In genomic region chr16:59559300-59560200, GRCm38 (mm10) we compare ENCODE assay signal across 10 mouse cellular contexts. TPM values are rescaled to one million over a fixed set of nuclear protein-coding genes. Genes with fewer than 3 reads are reported as not detected.
DNase-seq lines count a peak whose midpoint lies in the region; ATAC-seq lines count a peak whose summit lies in the region.
"Had no signal": no experiment of that assay in that cellular context is flagged by ENCODE, and none has a peak within 500 bp of the region (broad histone marks: within the 10 kb centered on the region; RNA-seq: fewer than 3 reads in every experiment).

No protein-coding gene starts in this region.

- 0 out of 2 replicates have a peak overlapping the region, but pooled peaks have one; percentile 19 for H3K27ac ChIP-seq in kidney, embryonic 16.5 days (ENCODE audit: low read length)
- H3K27ac ChIP-seq: forebrain, embryonic 13.5 days had no signal

- H3K36me3 ChIP-seq in kidney, embryonic 16.5 days (ENCODE audit: insufficient read depth, low read length), result 0 out of 2 replicates have a peak, but pooled peaks cover 4% of the 10 kb centered on the region

- 0 out of 2 replicates have a peak overlapping the region, but pooled peaks have one; percentile 4 for H3K4me2 ChIP-seq in kidney, embryonic 16.5 days (replicated peaks; ENCODE audit: low read depth, low read length)
- H3K4me2 ChIP-seq: forebrain, embryonic 13.5 days had no signal

- WGBS in kidney, embryonic 16.5 days, result 44% methylated on average over 22 of the region's 22 CpGs

- H3K27me3 ChIP-seq in kidney, embryonic 16.5 days (ENCODE audit: insufficient read depth, low read length), result no peaks in the 10 kb centered on the region
- H3K27me3 ChIP-seq: forebrain, embryonic 13.5 days had no signal

- DNase-seq in gastrocnemius, adult 18-20 months (ENCODE audit: low spot score), result peak; percentile 35
- DNase-seq in gastrocnemius, postnatal 10 days, result no peak
- peak; percentile 64 for DNase-seq in mesoderm, embryonic 11.5 days (ENCODE audit: low read depth, low spot score)
- DNase-seq in layer of hippocampus, adult 9-10 months (ENCODE audit: low spot score), result no peak
- DNase-seq in cerebellum, adult 11 months, result no peak
- no peak for DNase-seq in ovary, postnatal 36 days (ENCODE audit: low spot score)

- no peaks in the 10 kb centered on the region for H3K9me3 ChIP-seq in kidney, embryonic 16.5 days (ENCODE audit: low read length)
- H3K9me3 ChIP-seq: forebrain, embryonic 13.5 days had no signal

- no peaks in the 10 kb centered on the region for H3K4me1 ChIP-seq in kidney, embryonic 16.5 days (ENCODE audit: insufficient read depth, low read length)
- H3K4me1 ChIP-seq: forebrain, embryonic 13.5 days had no signal

- no peak overlapping the region for H3K9ac ChIP-seq in kidney, embryonic 16.5 days (replicated peaks; ENCODE audit: low read length)
- H3K9ac ChIP-seq: forebrain, embryonic 13.5 days had no signal

- ATAC-seq in common myeloid progenitor, adult 5-6 weeks (replicated peaks; ENCODE audit: low read depth, poor library complexity, severe bottlenecking), result 0 out of 2 replicates have a peak, but pooled peaks have one; percentile 29
- ATAC-seq in kidney, embryonic 16.5 days (ENCODE audit: low FRiP score, low TSS enrichment), result peak; percentile 84; the same call in 1 of the 2 replicates
- ATAC-seq: forebrain, embryonic 13.5 days; midbrain, embryonic 16.5 days had no signal

- no peak overlapping the region for H3K4me3 ChIP-seq in kidney, embryonic 16.5 days (ENCODE audit: low read length)
- H3K4me3 ChIP-seq: forebrain, embryonic 13.5 days had no signal

RNA-seq across cellular contexts. Expression of gene Crybg3, which starts 41.2 kb away (rescaled TPM):
- 10 to 100 TPM; 28.8 to 36.0 TPM for total RNA-seq in gastrocnemius, adult 18-20 months (2021)
- 10 to 100 TPM; 28.1 to 29.0 TPM for total RNA-seq in gastrocnemius, postnatal 10 days (2021)
- 11.1 and 15.4 TPM in 2 replicates for total RNA-seq in common myeloid progenitor, adult 5-6 weeks (2017)
- 7.6 and 8.7 TPM in 2 replicates for polyA plus RNA-seq in kidney, embryonic 16.5 days (2015; fragmentation: Nextera tagmentation; extraction: Ambion mirVana)

Comparison
In these comparisons a context has a peak if more than half of its experiments do, and no peak if none do; other contexts are left out.
1. DNase-seq: peak in gastrocnemius, adult 18-20 months (single experiment) and mesoderm, embryonic 11.5 days (single experiment); none in gastrocnemius, postnatal 10 days (single experiment), layer of hippocampus, adult 9-10 months (single experiment), cerebellum, adult 11 months (single experiment) and ovary, postnatal 36 days (single experiment).